Mouse (Mus musculus) spleen, postnatal 10 days (tissue): ENCODE data around the gene Shc4.

ENCODE experiments used
- DNase-seq, 2 experiments: peaks; one replicate each; pipeline ENCODE4 v3.0.0; 2021 to 2022; ENCODE audit warnings: low spot score in 2 of 2

Shc4 gene

GRCm38 (mm10) chr2:125630010-125630409, 93.9 kb downstream of the Shc4 start:
- DNase-seq: no peak

- no peak for DNase-seq
Measured at GRCm38 (mm10) chr2:125628487-125628886, 95.5 kb downstream of the Shc4 start.

- DNase-seq: no peak
Measured at GRCm38 (mm10) chr2:125626536-125626935, 97.4 kb downstream of the Shc4 start.

GRCm38 (mm10) chr2:125624837-125625351, 99.1 kb downstream of the Shc4 start, which contains the start of gene Cep152:
TSS of gene Cep152 (minus strand) at chr2:125625113.
- DNase-seq: peak; percentile 93 to 98

GRCm38 (mm10) chr2:125624127-125624685, 99.7 kb downstream of the Shc4 start:
- peak in 1 of 2 experiments; percentile 12 for DNase-seq

- DNase-seq: no peak
Measured at GRCm38 (mm10) chr2:125623211-125623610, 100.7 kb downstream of the Shc4 start.

GRCm38 (mm10) chr2:125620213-125620907, 103.6 kb downstream of the Shc4 start:
- no peak for DNase-seq

GRCm38 (mm10) chr2:125615858-125616424, 108.0 kb downstream of the Shc4 start:
- no peak for DNase-seq

GRCm38 (mm10) chr2:125615440-125615839, 108.5 kb downstream of the Shc4 start:
- no peak for DNase-seq

- DNase-seq: no peak
Measured at GRCm38 (mm10) chr2:125606220-125606845, 117.6 kb downstream of the Shc4 start.

- peak in 1 of 2 experiments; percentile 53 for DNase-seq
Measured at GRCm38 (mm10) chr2:125604646-125605045, 119.3 kb downstream of the Shc4 start.

GRCm38 (mm10) chr2:125602970-125603369, 121.0 kb downstream of the Shc4 start:
- no peak for DNase-seq

GRCm38 (mm10) chr2:125598958-125599357, 125.0 kb downstream of the Shc4 start:
- no peak for DNase-seq

GRCm38 (mm10) chr2:125598251-125598650, 125.7 kb downstream of the Shc4 start:
- no peak for DNase-seq

GRCm38 (mm10) chr2:125594786-125595185, 129.2 kb downstream of the Shc4 start:
- no peak for DNase-seq

GRCm38 (mm10) chr2:125594072-125594471, 129.9 kb downstream of the Shc4 start:
- no peak for DNase-seq

GRCm38 (mm10) chr2:125591895-125592294, 132.1 kb downstream of the Shc4 start:
- no peak for DNase-seq

- no peak for DNase-seq
Measured at GRCm38 (mm10) chr2:125589287-125589686, 134.7 kb downstream of the Shc4 start.

- DNase-seq: no peak
Measured at GRCm38 (mm10) chr2:125581081-125581480, 142.9 kb downstream of the Shc4 start.

GRCm38 (mm10) chr2:125577670-125578069, 146.3 kb downstream of the Shc4 start:
- no peak for DNase-seq
